In the genomic region with DNA sequence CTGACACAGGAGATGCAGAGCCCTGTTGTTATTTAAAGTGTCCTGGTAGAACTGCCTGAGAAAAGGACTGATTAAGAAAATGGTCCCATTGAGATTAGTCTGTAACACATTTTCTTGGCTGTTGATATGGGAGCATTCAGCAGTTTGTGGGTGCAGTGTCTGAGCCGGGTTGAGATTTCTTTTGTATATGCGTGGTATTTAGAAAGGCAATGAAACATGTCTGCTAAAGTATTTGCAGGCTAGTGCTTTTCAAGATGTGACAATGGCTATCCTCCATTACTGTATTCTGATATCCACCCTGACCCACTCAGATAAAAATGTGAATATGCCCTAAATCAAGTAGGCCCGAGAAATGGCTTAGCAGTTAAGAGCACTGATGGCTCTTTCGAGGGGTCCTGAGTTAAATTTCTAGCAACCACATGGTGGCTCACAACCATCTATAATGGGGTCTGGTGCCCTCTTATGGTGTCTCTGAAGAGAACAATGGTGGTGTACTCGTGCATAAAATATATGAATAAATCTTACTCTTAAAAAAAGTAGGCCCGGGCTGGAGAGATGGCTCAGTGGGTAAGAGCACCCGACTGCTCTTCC, we compare ENCODE assay signal across 8 mouse cellular contexts. TPM values are rescaled to one million over a fixed set of nuclear protein-coding genes. Genes with fewer than 3 reads are reported as not detected.
DNase-seq lines count a peak whose midpoint lies in the region; ATAC-seq and TF ChIP-seq lines count a peak whose summit lies in the region.

No protein-coding gene starts in this region.

- no peak for DNase-seq in layer of hippocampus, adult 2 months (ENCODE audit: low spot score in 2 of 2)
- no peak for DNase-seq in layer of hippocampus, adult 9-10 months (ENCODE audit: low spot score)
- peak; percentile 36 for DNase-seq in naive thymus-derived CD4-positive, alpha-beta T cell, adult 2 months (ENCODE audit: low read depth)
- DNase-seq in left cerebral cortex, postnatal 14 days (ENCODE audit: low spot score in 2 of 2) = no peak
- DNase-seq in layer of hippocampus, adult 18-20 months (ENCODE audit: low spot score in 2 of 2) = no peak

- H3K4me3 ChIP-seq in layer of hippocampus, adult 2 months = peak overlapping the region; percentile 99
- peak overlapping the region; percentile 85 for H3K4me3 ChIP-seq in bone marrow macrophage, adult 2 months (ENCODE audit: insufficient read depth, low read length)
- peak overlapping the region; percentile 94 for H3K4me3 ChIP-seq in hindbrain, embryonic 15.5 days

- H3K9me3 ChIP-seq in hindbrain, embryonic 15.5 days = no peaks in the 10 kb centered on the region

- WGBS in hindbrain, embryonic 15.5 days = 0% methylated on average over 7 of the region's 7 CpGs

- H3K36me3 ChIP-seq in hindbrain, embryonic 15.5 days = peaks cover 33% of the 10 kb centered on the region

- peaks cover 23% of the 10 kb centered on the region for H3K4me1 ChIP-seq in bone marrow macrophage, adult 2 months (ENCODE audit: control insufficient read depth, insufficient read depth, low read length)
- H3K4me1 ChIP-seq in hindbrain, embryonic 15.5 days (replicated peaks) = peaks cover 45% of the 10 kb centered on the region

- TF ChIP-seq POLR2A in bone marrow macrophage, adult 2 months (IDR thresholded peaks at IDR 0.05; ENCODE audit: borderline replicate concordance, low read depth, low read length) = no peak

- H3K4me2 ChIP-seq in hindbrain, embryonic 15.5 days = peak overlapping the region; percentile 78

- TF ChIP-seq CTCF in layer of hippocampus, adult 2 months (conservative IDR thresholded peaks at IDR 0.05) = peak; percentile 57
- TF ChIP-seq CTCF in bone marrow macrophage, adult 2 months (IDR thresholded peaks at IDR 0.05; ENCODE audit: low read depth, low read length) = no peak

- no peak for ATAC-seq in hindbrain, embryonic 15.5 days (ENCODE audit: low FRiP score, low read depth)
- ATAC-seq in inflammation-experienced regulatory T-cells, adult 6 months = no peak

- H3K27ac ChIP-seq in layer of hippocampus, adult 2 months = peak overlapping the region; percentile 96
- peak overlapping the region; percentile 83 for H3K27ac ChIP-seq in bone marrow macrophage, adult 2 months (ENCODE audit: insufficient read depth, low read depth, low read length)
- H3K27ac ChIP-seq in hindbrain, embryonic 15.5 days (replicated peaks) = peak overlapping the region; percentile 96

- H3K9ac ChIP-seq in hindbrain, embryonic 15.5 days = peak overlapping the region; percentile 94

- no peaks in the 10 kb centered on the region for H3K27me3 ChIP-seq in hindbrain, embryonic 15.5 days

- intact Hi-C loops in left cerebral cortex, postnatal 14 days (cut with DNase I) = loop anchor here (5.0 kb wide), 1 partner anchor 358 kb away; the partner anchor contains the start of gene Slc9a8

RNA-seq across cellular contexts. Expression of gene Znfx1, which starts 1.2 kb away (rescaled TPM):
- 10 to 100 TPM; 38.5 to 45.6 TPM for total RNA-seq in layer of hippocampus, adult 2 months (2021)
- 91.4 and 108 TPM in 2 replicates for polyA plus RNA-seq in bone marrow macrophage, adult 2 months (2012; ENCODE audit: insufficient read depth, insufficient read length, missing spikeins)
- polyA plus RNA-seq in hindbrain, embryonic 15.5 days (2015; fragmentation: Nextera tagmentation; extraction: Ambion mirVana) = 8.0 and 9.7 TPM in 2 replicates
- polyA plus RNA-seq in inflammation-experienced regulatory T-cells, adult 6 months (2017; shearing (Covaris generic)) = 10 to 100 TPM; 20.4 to 25.2 (median 22.4) TPM
- total RNA-seq in left cerebral cortex, postnatal 14 days (2021) = 10 to 100 TPM; 41.5 to 43.9 TPM
- total RNA-seq in layer of hippocampus, adult 18-20 months (2021) = 10 to 100 TPM; 45.8 to 49.9 TPM

RNA-seq across cellular contexts. Expression of gene Ddx27, which starts 49.0 kb away (rescaled TPM):
- total RNA-seq in layer of hippocampus, adult 2 months (2021) = 10 to 100 TPM; 32.8 to 37.5 TPM
- polyA plus RNA-seq in bone marrow macrophage, adult 2 months (2012; ENCODE audit: insufficient read depth, insufficient read length, missing spikeins) = 20.4 TPM in 2 replicates
- polyA plus RNA-seq in hindbrain, embryonic 15.5 days (2015; fragmentation: Nextera tagmentation; extraction: Ambion mirVana) = 35.4 and 38.0 TPM in 2 replicates
- polyA plus RNA-seq in inflammation-experienced regulatory T-cells, adult 6 months (2017; shearing (Covaris generic)) = 10 to 100 TPM; 33.6 to 38.9 (median 35.1) TPM
- 10 to 100 TPM; 29.0 to 31.3 TPM for total RNA-seq in left cerebral cortex, postnatal 14 days (2021)
- 10 to 100 TPM; 26.8 to 31.4 TPM for total RNA-seq in layer of hippocampus, adult 18-20 months (2021)
